Mouse (Mus musculus) E14TG2a.4 (cell line): Measurements from ENCODE around the gene Ldhal6b.
A peak's percentile ranks its signal among the peaks of the same experiment; 100 is the strongest.

ENCODE experiments used
- H3K27me3 ChIP-seq: 2 replicates; pipeline ENCODE4 v1.6.1; 2014; ENCODE audit warnings: low read length, control low read depth; ENCODE audit not compliant: insufficient read depth
- H3K36me3 ChIP-seq: 2 replicates; pipeline ENCODE4 v1.6.1; 2014; ENCODE audit warnings: low read length, control low read depth; ENCODE audit not compliant: insufficient read depth
- H3K4me1 ChIP-seq: replicated peaks from 2 replicates; pipeline ENCODE4 v1.6.1; 2014; ENCODE audit warnings: low read depth, low read length, control low read depth
- H3K4me3 ChIP-seq: replicated peaks from 2 replicates; pipeline ENCODE4 v1.5.1; 2014; ENCODE audit warnings: mild to moderate bottlenecking, low read length
- H3K9me3 ChIP-seq: 2 replicates; pipeline ENCODE4 v1.6.1; 2014; ENCODE audit warnings: low read length, control low read depth
- CTCF ChIP-seq: conservative IDR thresholded peaks from 2 replicates; pipeline ENCODE4 v1.5.1; 2014; ENCODE audit warnings: low read length
- NANOG ChIP-seq: IDR thresholded peaks from 2 replicates; pipeline ENCODE4 v1.6.1; 2014; ENCODE audit warnings: borderline replicate concordance, low read length, mixed read lengths
- POU5F1 ChIP-seq: IDR thresholded peaks from 2 replicates; pipeline ENCODE4 v1.6.1; 2014; ENCODE audit warnings: low read length, borderline replicate concordance

The Ldhal6b gene

GRCm38 (mm10) chr17:5440159-5440971 is 21.8 kb upstream of the Ldhal6b start, which contains the start of gene Tmem242:
TSS of gene Tmem242 (minus strand) at chr17:5440259.
- Histone ChIP-seq H3K27me3 (0 out of 2 replicates have a peak, but pooled peaks cover 3% of the 10 kb centered on the region), H3K9me3 (no peaks in the 10 kb centered on the region; the same call in 1 of the 2 replicates), H3K4me1 (peaks cover 17% of the 10 kb centered on the region), H3K4me3 (peak within 1 kb of the TSS; percentile 87), H3K36me3 (peaks cover 26% of the 10 kb centered on the region)
- TF ChIP-seq POU5F1 (no peak), CTCF (peak; percentile 22; the same call in 1 of the 2 replicates)

- H3K36me3 ChIP-seq: peaks cover 31% of the 10 kb centered on the region
- H3K4me1 ChIP-seq: peaks cover 17% of the 10 kb centered on the region
- H3K4me3 ChIP-seq: peak overlapping the region; percentile 87
- H3K27me3 ChIP-seq: 0 out of 2 replicates have a peak, but pooled peaks cover 3% of the 10 kb centered on the region
- no peak for TF ChIP-seq CTCF
- no peak for TF ChIP-seq NANOG
- TF ChIP-seq POU5F1: no peak
- H3K9me3 ChIP-seq: no peaks in the 10 kb centered on the region; the same call in 1 of the 2 replicates
Measured at GRCm38 (mm10) chr17:5439831-5440158, 21.2 kb upstream of the Ldhal6b start.

- Histone ChIP-seq H3K4me1 (peaks cover 27% of the 10 kb centered on the region), H3K36me3 (peaks cover 43% of the 10 kb centered on the region), H3K27me3 (no peaks in the 10 kb centered on the region), H3K9me3 (no peaks in the 10 kb centered on the region), H3K4me3 (no peak overlapping the region)
- 0 out of 2 replicates have a peak, but pooled peaks have one; percentile 3 for TF ChIP-seq NANOG
- TF ChIP-seq POU5F1: no peak
Measured at GRCm38 (mm10) chr17:5429772-5430133, 11.2 kb upstream of the Ldhal6b start.

- H3K4me3 ChIP-seq: no peak overlapping the region
- H3K27me3 ChIP-seq: no peaks in the 10 kb centered on the region
- H3K36me3 ChIP-seq: peaks cover 43% of the 10 kb centered on the region
- TF ChIP-seq NANOG: no peak
- TF ChIP-seq CTCF: peak; percentile 99
- TF ChIP-seq POU5F1: no peak
- no peaks in the 10 kb centered on the region for H3K9me3 ChIP-seq
- H3K4me1 ChIP-seq: peaks cover 27% of the 10 kb centered on the region
Measured at GRCm38 (mm10) chr17:5429090-5429771, 10.7 kb upstream of the Ldhal6b start.

- Histone ChIP-seq H3K27me3 (no peaks in the 10 kb centered on the region), H3K9me3 (no peaks in the 10 kb centered on the region), H3K4me1 (peaks cover 39% of the 10 kb centered on the region), H3K36me3 (peaks cover 21% of the 10 kb centered on the region), H3K4me3 (no peak overlapping the region)
- no peak for TF ChIP-seq CTCF
- TF ChIP-seq NANOG: no peak
Measured at GRCm38 (mm10) chr17:5425204-5425603, 6.6 kb upstream of the Ldhal6b start.

GRCm38 (mm10) chr17:5424156-5424555 is 5.6 kb upstream of the Ldhal6b start:
- H3K4me1 ChIP-seq: peaks cover 38% of the 10 kb centered on the region
- peaks cover 21% of the 10 kb centered on the region for H3K36me3 ChIP-seq
- H3K27me3 ChIP-seq: no peaks in the 10 kb centered on the region
- H3K9me3 ChIP-seq: no peaks in the 10 kb centered on the region
- TF ChIP-seq CTCF: no peak
- TF ChIP-seq NANOG: no peak
- no peak for TF ChIP-seq POU5F1
- H3K4me3 ChIP-seq: no peak overlapping the region

GRCm38 (mm10) chr17:5421835-5422234 is 3.3 kb upstream of the Ldhal6b start:
- H3K4me1 ChIP-seq: peaks cover 56% of the 10 kb centered on the region
- H3K36me3 ChIP-seq: peaks cover 22% of the 10 kb centered on the region
- no peak overlapping the region for H3K4me3 ChIP-seq
- H3K9me3 ChIP-seq: no peaks in the 10 kb centered on the region
- H3K27me3 ChIP-seq: no peaks in the 10 kb centered on the region
- TF ChIP-seq POU5F1 (no peak), NANOG (no peak), CTCF (no peak)

GRCm38 (mm10) chr17:5419771-5420518 is 1.4 kb upstream of the Ldhal6b start:
- H3K36me3 ChIP-seq: peaks cover 27% of the 10 kb centered on the region
- TF ChIP-seq NANOG: no peak
- no peak for TF ChIP-seq POU5F1
- TF ChIP-seq CTCF: no peak
- H3K4me1 ChIP-seq: peaks cover 71% of the 10 kb centered on the region
- no peaks in the 10 kb centered on the region for H3K27me3 ChIP-seq
- no peaks in the 10 kb centered on the region for H3K9me3 ChIP-seq
- no peak overlapping the region for H3K4me3 ChIP-seq

- peak overlapping the region; percentile 70 for H3K4me3 ChIP-seq
- H3K9me3 ChIP-seq: no peaks in the 10 kb centered on the region
- no peaks in the 10 kb centered on the region for H3K27me3 ChIP-seq
- TF ChIP-seq CTCF: no peak
- TF ChIP-seq POU5F1: no peak
- no peak for TF ChIP-seq NANOG
- peaks cover 72% of the 10 kb centered on the region for H3K4me1 ChIP-seq
- peaks cover 34% of the 10 kb centered on the region for H3K36me3 ChIP-seq
Measured at GRCm38 (mm10) chr17:5419056-5419455, 489 bp upstream of the Ldhal6b start.
